Mouse (Mus musculus) myocyte (in vitro differentiated cells): ENCODE measurements at regions not wholly inside any gene's neighbourhood (a gene's known extent, or its start where the extent isn't known, plus 50 kb on each side); places are given as distances from the start of the nearest gene placed in this dataset.

Experiments
- H3K27me3 ChIP-seq: one replicate; pipeline ENCODE4 v1.6.1; 2011; ENCODE audit not compliant: control insufficient read depth, insufficient read depth, insufficient read length
- H3K36me3 ChIP-seq: one replicate; pipeline ENCODE4 v1.6.1; 2011; ENCODE audit not compliant: control insufficient read depth, insufficient read depth
- H3K4me2 ChIP-seq: one replicate; pipeline ENCODE4 v1.6.1; 2011; ENCODE audit warnings: low read depth, control low read depth
- H3K4me3 ChIP-seq: one replicate; pipeline ENCODE4 v1.5.1; 2011; ENCODE audit warnings: mild to moderate bottlenecking, control low read depth, moderate library complexity
- H3K79me2 ChIP-seq: one replicate; pipeline ENCODE4 v1.6.1; 2011; ENCODE audit not compliant: control insufficient read depth, insufficient read depth
- H3ac ChIP-seq: one replicate; pipeline ENCODE4 v1.6.1; 2011; ENCODE audit not compliant: control insufficient read depth, insufficient read length
- CEBPB ChIP-seq: IDR thresholded peaks from 2 replicates; pipeline ENCODE4 v1.6.1; 2011; ENCODE audit warnings: mild to moderate bottlenecking, moderate library complexity; ENCODE audit not compliant: poor library complexity, insufficient read depth, severe bottlenecking
- E2F4 ChIP-seq: IDR thresholded peaks from one replicate; pipeline ENCODE4 v1.6.1; 2011; ENCODE audit warnings: mild to moderate bottlenecking, control low read depth, moderate library complexity; ENCODE audit not compliant: insufficient read depth
- MAX ChIP-seq: IDR thresholded peaks from one replicate; pipeline ENCODE4 v1.6.1; 2011; ENCODE audit warnings: low read depth, mild to moderate bottlenecking, control low read depth
- MYOD1 ChIP-seq, 3 experiments: IDR thresholded peaks; one replicate each; pipeline ENCODE4 v1.6.1; 2011; ENCODE audit warnings: control low read depth in 2 of 3, low read depth in 2 of 3, mild to moderate bottlenecking in 2 of 3, moderate library complexity in 1 of 3; ENCODE audit not compliant: insufficient read length in 2 of 3, control insufficient read depth in 1 of 3
- MYOG ChIP-seq, 3 experiments: IDR thresholded peaks; one replicate each; pipeline ENCODE4 v1.6.1; 2011; ENCODE audit warnings: control low read depth in 2 of 3, low read depth in 2 of 3, mild to moderate bottlenecking in 2 of 3; ENCODE audit not compliant: insufficient read length in 2 of 3, control insufficient read depth in 1 of 3, insufficient read depth in 1 of 3
- POLR2A ChIP-seq: IDR thresholded peaks from one replicate; pipeline ENCODE4 v1.6.1; 2011; ENCODE audit warnings: low read depth, mild to moderate bottlenecking, control low read depth, moderate library complexity; ENCODE audit not compliant: insufficient read length
- POLR2AphosphoS2 ChIP-seq: IDR thresholded peaks from one replicate; pipeline ENCODE4 v1.6.1; 2011; ENCODE audit warnings: low read depth, control low read depth; ENCODE audit not compliant: insufficient read length
- REST ChIP-seq: IDR thresholded peaks from one replicate; pipeline ENCODE4 v1.6.1; 2011; ENCODE audit warnings: mild to moderate bottlenecking, control low read depth, moderate library complexity; ENCODE audit not compliant: insufficient read depth, insufficient read length
- SRF ChIP-seq: IDR thresholded peaks from one replicate; pipeline ENCODE4 v1.6.1; 2011; ENCODE audit warnings: low read depth; ENCODE audit not compliant: control insufficient read depth, insufficient read length
- TCF12 ChIP-seq: IDR thresholded peaks from one replicate; pipeline ENCODE4 v1.6.1; 2011; ENCODE audit warnings: mild to moderate bottlenecking, control low read depth; ENCODE audit not compliant: poor library complexity, insufficient read depth, severe bottlenecking
- TCF3 ChIP-seq: IDR thresholded peaks from one replicate; pipeline ENCODE4 v1.6.1; 2011; ENCODE audit warnings: low read depth, control low read depth; ENCODE audit not compliant: insufficient read length
- USF1 ChIP-seq: IDR thresholded peaks from one replicate; pipeline ENCODE4 v1.6.1; 2011; ENCODE audit warnings: low read depth, mild to moderate bottlenecking, control low read depth, moderate library complexity

GRCm38 (mm10) chr15:31815551-31815950 is 213.9 kb downstream of the Fam173b start:
- TF ChIP-seq REST (no peak), POLR2AphosphoS2 (no peak), SRF (no peak), MAX (no peak), CEBPB (no peak), E2F4 (no peak), MYOG (IDR thresholded peaks at IDR 0.05; ENCODE audit: control insufficient read depth in 1 of 3, insufficient read depth in 1 of 3, insufficient read length in 2 of 3, low read depth in 2 of 3) (no peak), POLR2A (no peak), MYOD1 (IDR thresholded peaks at IDR 0.05; ENCODE audit: control insufficient read depth in 1 of 3, insufficient read length in 2 of 3, low read depth in 2 of 3) (no peak), TCF12 (no peak)
- H3K4me3 ChIP-seq: no peak overlapping the region
- no peak overlapping the region for H3ac ChIP-seq
- no peaks in the 10 kb centered on the region for H3K79me2 ChIP-seq
- peaks cover 6% of the 10 kb centered on the region for H3K27me3 ChIP-seq
- no peak overlapping the region for H3K4me2 ChIP-seq
- no peaks in the 10 kb centered on the region for H3K36me3 ChIP-seq

GRCm38 (mm10) chr15:31819219-31819618 is 217.6 kb downstream of the Fam173b start:
- TF ChIP-seq SRF (no peak), TCF3 (no peak), MYOD1 (IDR thresholded peaks at IDR 0.05; ENCODE audit: control insufficient read depth in 1 of 3, insufficient read length in 2 of 3, low read depth in 2 of 3) (no peak), POLR2A (no peak), POLR2AphosphoS2 (no peak), E2F4 (no peak), CEBPB (no peak), TCF12 (no peak), USF1 (no peak), REST (no peak), MAX (no peak), MYOG (IDR thresholded peaks at IDR 0.05; ENCODE audit: control insufficient read depth in 1 of 3, insufficient read depth in 1 of 3, insufficient read length in 2 of 3, low read depth in 2 of 3) (no peak)
- Histone ChIP-seq H3K27me3 (peaks cover 6% of the 10 kb centered on the region), H3K36me3 (no peaks in the 10 kb centered on the region), H3K4me2 (no peak overlapping the region), H3K4me3 (no peak overlapping the region), H3ac (no peak overlapping the region), H3K79me2 (no peaks in the 10 kb centered on the region)

- H3K4me3 ChIP-seq: no peak overlapping the region
- H3K27me3 ChIP-seq: no peaks in the 10 kb centered on the region
- H3K4me2 ChIP-seq: no peak overlapping the region
- TF ChIP-seq USF1 (no peak), E2F4 (no peak), MYOG (IDR thresholded peaks at IDR 0.05; ENCODE audit: control insufficient read depth in 1 of 3, insufficient read depth in 1 of 3, insufficient read length in 2 of 3, low read depth in 2 of 3) (no peak), POLR2AphosphoS2 (no peak), MAX (no peak), TCF3 (no peak), TCF12 (no peak), SRF (no peak), POLR2A (no peak), REST (no peak), MYOD1 (IDR thresholded peaks at IDR 0.05; ENCODE audit: control insufficient read depth in 1 of 3, insufficient read length in 2 of 3, low read depth in 2 of 3) (no peak), CEBPB (no peak)
- H3ac ChIP-seq: no peak overlapping the region
- H3K36me3 ChIP-seq: no peaks in the 10 kb centered on the region
- no peaks in the 10 kb centered on the region for H3K79me2 ChIP-seq
Observed at GRCm38 (mm10) chr15:31827219-31827618, 225.6 kb downstream of the Fam173b start.

- Histone ChIP-seq H3K36me3 (no peaks in the 10 kb centered on the region), H3K79me2 (no peaks in the 10 kb centered on the region), H3K4me2 (no peak overlapping the region), H3K27me3 (no peaks in the 10 kb centered on the region), H3ac (no peak overlapping the region), H3K4me3 (no peak overlapping the region)
- TF ChIP-seq POLR2AphosphoS2 (no peak), TCF3 (no peak), REST (no peak), MYOD1 (IDR thresholded peaks at IDR 0.05; ENCODE audit: control insufficient read depth in 1 of 3, insufficient read length in 2 of 3, low read depth in 2 of 3) (no peak), TCF12 (no peak), USF1 (no peak), SRF (no peak)
Observed at GRCm38 (mm10) chr15:31841519-31841918, 239.9 kb downstream of the Fam173b start.

- TF ChIP-seq MAX: no peak
- no peak for TF ChIP-seq MYOG (IDR thresholded peaks at IDR 0.05; ENCODE audit: control insufficient read depth in 1 of 3, insufficient read depth in 1 of 3, insufficient read length in 2 of 3, low read depth in 2 of 3)
- no peak for TF ChIP-seq E2F4
- no peak for TF ChIP-seq USF1
- TF ChIP-seq TCF3: no peak
- no peak for TF ChIP-seq SRF
- no peak for TF ChIP-seq TCF12
- Histone ChIP-seq H3K4me2 (no peak overlapping the region), H3K36me3 (no peaks in the 10 kb centered on the region), H3K79me2 (no peaks in the 10 kb centered on the region), H3ac (no peak overlapping the region), H3K4me3 (no peak overlapping the region), H3K27me3 (no peaks in the 10 kb centered on the region)
Observed at GRCm38 (mm10) chr15:31854764-31855163, 253.1 kb downstream of the Fam173b start.
